Mouse (Mus musculus) forebrain, embryonic 16.5 days (tissue): Measurements from ENCODE around the gene Hnrnpdl. TPM values are rescaled to one million over a fixed set of nuclear protein-coding genes. Genes with fewer than 3 reads are reported as not detected.

Experiments used
- ATAC-seq: fragments of 200-750 bp; cut with Nextera tagmentation; 2 replicates; pipeline ENCODE4 v1.8.0; 2017; ENCODE audit warnings: mild to moderate bottlenecking, moderate library complexity
- H3K27ac ChIP-seq: fragments of 300-500 bp; sonication (generic); 2 replicates; pipeline ENCODE4 v1.5.1; 2014; ENCODE audit warnings: low read length, control low read depth
- H3K27me3 ChIP-seq: fragments of 300-500 bp; sonication (generic); replicated peaks from 2 replicates; pipeline ENCODE4 v1.6.1; 2014; ENCODE audit warnings: low read length; ENCODE audit not compliant: control insufficient read depth, insufficient read depth
- H3K36me3 ChIP-seq: fragments of 300-500 bp; sonication (generic); 2 replicates; pipeline ENCODE4 v1.6.1; 2014; ENCODE audit not compliant: control insufficient read depth, insufficient read depth
- H3K4me1 ChIP-seq: fragments of 300-500 bp; sonication (generic); replicated peaks from 2 replicates; pipeline ENCODE4 v1.6.1; 2014; ENCODE audit warnings: low read length; ENCODE audit not compliant: control insufficient read depth, insufficient read depth
- H3K4me2 ChIP-seq: fragments of 300-500 bp; sonication (generic); 2 replicates; pipeline ENCODE4 v1.6.1; 2014; ENCODE audit warnings: mild to moderate bottlenecking, low read length, control low read depth
- H3K4me3 ChIP-seq: fragments of 300-500 bp; sonication (generic); replicated peaks from 2 replicates; pipeline ENCODE4 v1.5.1; 2014; ENCODE audit warnings: mild to moderate bottlenecking, low read length, control low read depth
- H3K9ac ChIP-seq: fragments of 300-500 bp; sonication (generic); replicated peaks from 2 replicates; pipeline ENCODE4 v1.6.1; 2014; ENCODE audit warnings: low read depth, low read length, control low read depth
- H3K9me3 ChIP-seq: fragments of 300-500 bp; sonication (generic); 2 replicates; pipeline ENCODE4 v1.6.1; 2016; ENCODE audit warnings: low read length; ENCODE audit not compliant: control insufficient read depth
- WGBS: fragments of 180-500 bp; shearing (Covaris S2); extraction: QIAGEN DNeasy Blood & Tissue Kit; methylation state at CpG from one replicate; pipeline ENCODE4 v1.1.7; 2014; 5-methylcytosine and 5-hydroxymethylcytosine counted together
- polyA plus RNA-seq: library from polyadenylated mRNA; unstranded; fragments of >200 nt; fragmentation: Nextera tagmentation; extraction: Ambion mirVana; gene quantifications from 2 replicates; pipeline ENCODE4 v1.2.1, GENCODE M21; 2015

Gene Hnrnpdl
- polyA plus RNA-seq, 1 experiment from 2014 or later = 250 TPM

DNA sequence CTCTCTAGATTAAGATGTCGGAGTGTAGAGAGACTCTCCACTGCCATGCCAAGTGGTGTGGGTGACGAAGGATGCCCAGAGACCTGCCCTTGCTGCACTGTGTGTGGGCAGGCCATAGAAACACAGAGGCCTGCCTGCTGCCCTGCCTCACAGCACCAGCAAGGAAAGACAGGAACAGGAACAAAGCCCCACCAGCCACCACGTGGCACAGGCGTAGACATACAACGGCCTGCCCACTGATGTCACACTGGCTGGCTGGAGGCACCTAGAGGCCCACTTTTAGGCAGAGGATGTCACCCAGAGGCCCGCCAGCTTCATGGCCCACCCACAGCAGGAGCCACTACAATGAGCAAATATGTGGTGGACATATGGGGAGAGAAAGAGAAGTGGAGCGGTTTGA, 39.4 kb downstream of the Hnrnpdl start:
- 78% methylated on average over 7 of the region's 7 CpGs for WGBS
- no peaks in the 10 kb centered on the region for H3K4me1 ChIP-seq
- no peak overlapping the region for H3K27ac ChIP-seq
- no peaks in the 10 kb centered on the region for H3K9me3 ChIP-seq
- H3K9ac ChIP-seq = no peak overlapping the region
- no peaks in the 10 kb centered on the region for H3K36me3 ChIP-seq
- no peak overlapping the region for H3K4me2 ChIP-seq
- no peak for ATAC-seq
- no peaks in the 10 kb centered on the region for H3K27me3 ChIP-seq
- no peak overlapping the region for H3K4me3 ChIP-seq

DNA sequence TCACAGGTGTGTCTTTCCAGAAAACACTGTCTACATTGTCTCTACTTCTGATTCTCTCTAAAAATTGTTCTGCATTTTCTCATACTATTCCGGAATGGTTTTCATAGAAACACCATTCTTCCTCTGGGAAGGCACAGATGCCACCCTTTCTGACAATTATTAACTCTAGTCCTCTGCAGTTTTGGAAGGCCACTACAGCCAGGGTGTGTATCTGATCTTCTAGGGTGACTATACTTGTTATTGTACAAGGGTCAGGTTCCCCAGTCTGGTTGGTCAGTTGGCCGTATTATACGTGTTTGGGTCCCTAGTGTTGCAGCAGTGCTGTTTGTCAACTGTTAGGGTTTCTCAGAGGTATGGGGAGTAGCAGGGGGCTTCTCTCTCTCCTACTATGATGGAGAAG, 44.8 kb downstream of the Hnrnpdl start:
- WGBS = 94% methylated on average over 3 of the region's 3 CpGs
- no peak for ATAC-seq
- H3K9me3 ChIP-seq = no peaks in the 10 kb centered on the region

DNA sequence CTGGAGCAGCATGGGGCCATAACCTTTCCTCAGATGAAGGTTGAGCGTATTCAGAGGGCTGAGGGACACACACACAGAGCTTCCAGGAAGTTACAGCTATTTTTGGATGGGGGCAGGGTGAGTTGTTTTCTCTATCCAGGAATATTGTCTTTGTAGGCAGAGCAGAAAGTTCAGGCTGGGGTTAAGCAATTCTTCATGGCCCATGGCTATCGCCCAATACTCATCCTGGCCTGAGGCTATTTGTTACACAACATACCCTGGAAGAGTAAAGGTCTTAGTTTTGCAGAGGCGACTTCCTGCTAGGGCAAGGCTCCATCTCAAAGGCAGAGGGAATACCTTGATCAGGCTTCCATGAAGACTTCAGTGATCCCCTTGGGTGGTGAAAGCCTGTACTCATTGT, 45.3 kb downstream of the Hnrnpdl start:
- 89% methylated on average over 3 of the region's 3 CpGs for WGBS
- no peak for ATAC-seq
- no peaks in the 10 kb centered on the region for H3K36me3 ChIP-seq
- H3K9me3 ChIP-seq = no peaks in the 10 kb centered on the region
- no peak overlapping the region for H3K4me2 ChIP-seq
- no peaks in the 10 kb centered on the region for H3K4me1 ChIP-seq
- H3K4me3 ChIP-seq = no peak overlapping the region
- no peak overlapping the region for H3K9ac ChIP-seq
- H3K27me3 ChIP-seq = no peaks in the 10 kb centered on the region
- no peak overlapping the region for H3K27ac ChIP-seq

More for the DNA sequence above, 44.8 kb downstream of the Hnrnpdl start:
- Histone ChIP-seq H3K4me3 (no peak overlapping the region), H3K4me2 (no peak overlapping the region), H3K4me1 (no peaks in the 10 kb centered on the region), H3K27ac (no peak overlapping the region), H3K27me3 (no peaks in the 10 kb centered on the region), H3K36me3 (no peaks in the 10 kb centered on the region), H3K9ac (no peak overlapping the region)

Other genes with a start within 250 kb of the Hnrnpdl start
- gene Vamp9, start 133.4 kb downstream of the Hnrnpdl start, polyA plus RNA-seq = 0.78 and 1.0 TPM in 2 replicates
- 164 and 187 TPM in 2 replicates for gene Hnrnpd, start 60.7 kb downstream of the Hnrnpdl start, polyA plus RNA-seq
- gene 4930524J08Rik, start 60.6 kb downstream of the Hnrnpdl start, polyA plus RNA-seq = 2.2 and 3.1 TPM in 2 replicates
- gene Enoph1, start 321 bp upstream of the Hnrnpdl start, polyA plus RNA-seq = 68.0 and 69.1 TPM in 2 replicates
- gene Tmem150c, start 120.1 kb upstream of the Hnrnpdl start, polyA plus RNA-seq = 31.9 and 33.2 TPM in 2 replicates